Mouse (Mus musculus) WW6 (cell line): ENCODE measurements around the gene Rsrc1.

ENCODE experiments used
- DNase-seq: peaks from one replicate; pipeline ENCODE4 v3.0.0-alpha.2; 2013; ENCODE audit warnings: low read depth, low spot score

The Rsrc1 gene

GRCm38 (mm10) chr3:67369407-67370079 is 388.4 kb downstream of the Rsrc1 start:
- DNase-seq: no peak

GRCm38 (mm10) chr3:67372194-67372593 is 391.0 kb downstream of the Rsrc1 start:
- no peak for DNase-seq

GRCm38 (mm10) chr3:67372781-67373180 is 391.6 kb downstream of the Rsrc1 start:
- DNase-seq: no peak

- DNase-seq: peak; percentile 74
Measured at GRCm38 (mm10) chr3:67373872-67374271, 392.7 kb downstream of the Rsrc1 start, which contains the start of gene Mlf1. Gene Mlf1 (plus strand): TSS chr3:67374097.

- no peak for DNase-seq
Measured at GRCm38 (mm10) chr3:67374360-67374778, 393.2 kb downstream of the Rsrc1 start.

- DNase-seq: no peak
Measured at GRCm38 (mm10) chr3:67375063-67375462, 393.9 kb downstream of the Rsrc1 start, which contains the start of gene Gm17402. Gene Gm17402 (minus strand): TSS chr3:67375163.

GRCm38 (mm10) chr3:67378215-67378614 is 397.0 kb downstream of the Rsrc1 start:
- no peak for DNase-seq
